Mouse (Mus musculus): ENCODE data around the gene Lama5. TPM values are rescaled to one million over a fixed set of nuclear protein-coding genes. Genes with fewer than 3 reads are reported as not detected.
"Not testable (repeated sequence)": the region's sequence is repeated elsewhere in the genome, so short reads cannot be mapped to it uniquely, and the experiment has no call there.

Gene Lama5
- polyA plus RNA-seq, 1 experiment from 2014 or later: 1.9 TPM

DNA sequence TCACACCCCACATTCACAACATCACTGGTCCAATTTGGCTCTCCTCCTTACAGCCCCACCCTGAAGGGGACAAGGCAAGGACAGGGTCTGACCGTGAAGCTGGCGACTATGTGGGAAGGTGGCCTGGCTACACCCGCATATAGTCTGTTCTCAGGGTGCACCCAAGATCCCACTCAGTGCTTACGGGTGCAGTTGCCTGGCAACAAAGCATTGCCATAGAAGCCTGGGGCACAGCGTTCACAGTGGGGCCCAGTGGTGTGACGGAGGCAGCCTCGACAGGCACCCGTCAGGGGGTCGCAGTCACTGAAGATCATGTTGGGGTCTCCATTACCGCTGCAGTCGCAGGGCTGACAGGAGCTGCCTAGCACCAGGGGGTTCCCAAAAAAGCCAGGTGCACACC lies 38.3 kb downstream of the Lama5 start:
- DNase-seq: no peak
- 79% methylated on average over 11 of the region's 11 CpGs for WGBS (ENCODE audit: insufficient replicate concordance)
- no peak overlapping the region for H3K4me2 ChIP-seq
- no peaks in the 10 kb centered on the region for H3K27me3 ChIP-seq
- H3K27ac ChIP-seq: no peak overlapping the region
- H3K36me3 ChIP-seq: no peaks in the 10 kb centered on the region
- H3K9me3 ChIP-seq (replicated peaks): no peaks in the 10 kb centered on the region
- no peak overlapping the region for H3K9ac ChIP-seq
- H3K4me1 ChIP-seq (replicated peaks): no peaks in the 10 kb centered on the region
- H3K4me3 ChIP-seq (replicated peaks): no peak overlapping the region
- no peak for ATAC-seq (ENCODE audit: low read depth)

DNA sequence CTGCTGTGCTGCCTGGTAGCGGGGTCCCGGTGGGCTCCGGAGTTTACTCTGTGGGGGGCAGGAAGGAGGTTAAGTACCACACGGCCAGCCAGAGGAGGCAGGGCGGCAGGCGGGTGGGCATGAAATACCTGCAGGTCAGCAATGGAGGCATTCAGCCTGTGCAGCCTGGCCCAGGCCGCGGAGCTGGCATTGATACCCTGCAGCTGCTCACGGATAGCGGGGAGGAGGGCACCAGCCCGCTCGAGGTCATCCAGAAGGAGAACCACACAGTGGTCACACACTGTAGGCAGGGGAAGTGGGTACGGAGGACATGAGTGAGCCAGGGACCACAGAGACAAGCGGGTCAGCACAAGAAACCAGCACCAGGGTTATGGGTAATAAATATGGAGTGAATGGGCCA lies 40.0 kb downstream of the Lama5 start:
- no peak overlapping the region for H3K4me2 ChIP-seq
- WGBS (ENCODE audit: insufficient replicate concordance): 76% methylated on average over 14 of the region's 14 CpGs
- H3K9me3 ChIP-seq (replicated peaks): no peaks in the 10 kb centered on the region
- DNase-seq (no peak), ATAC-seq (ENCODE audit: low read depth) (no peak)
- H3K36me3 ChIP-seq: no peaks in the 10 kb centered on the region
- H3K9ac ChIP-seq: no peak overlapping the region
- no peaks in the 10 kb centered on the region for H3K4me1 ChIP-seq (replicated peaks)
- no peak overlapping the region for H3K4me3 ChIP-seq (replicated peaks)
- H3K27me3 ChIP-seq: no peaks in the 10 kb centered on the region
- H3K27ac ChIP-seq: no peak overlapping the region

DNA sequence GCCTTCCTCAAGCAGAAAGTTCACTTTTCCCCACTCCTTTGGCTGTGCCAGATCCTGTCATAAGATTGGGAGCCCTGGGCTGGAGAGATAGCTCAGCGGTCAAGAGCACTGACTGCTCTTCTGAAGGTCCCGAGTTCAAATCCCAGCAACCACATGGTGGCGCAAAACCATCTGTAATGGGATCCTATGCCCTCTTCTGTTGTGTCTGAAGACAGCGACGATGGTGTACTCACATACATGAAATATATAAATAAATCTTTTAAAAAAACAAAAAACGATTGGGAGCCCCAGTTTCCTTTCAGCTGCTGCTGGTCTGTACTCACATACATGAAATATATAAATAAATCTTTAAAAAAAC lies 40.9 kb downstream of the Lama5 start:
- no peak overlapping the region for H3K4me3 ChIP-seq (replicated peaks)
- DNase-seq (no peak), ATAC-seq (ENCODE audit: low read depth) (no peak)
- H3K9ac ChIP-seq: no peak overlapping the region
- no peaks in the 10 kb centered on the region for H3K36me3 ChIP-seq
- no peaks in the 10 kb centered on the region for H3K9me3 ChIP-seq (replicated peaks)
- no peaks in the 10 kb centered on the region for H3K27me3 ChIP-seq
- H3K4me1 ChIP-seq (replicated peaks): no peaks in the 10 kb centered on the region
- H3K27ac ChIP-seq: no peak overlapping the region
- 63% methylated on average over 6 of the region's 6 CpGs for WGBS (ENCODE audit: insufficient replicate concordance)
- H3K4me2 ChIP-seq: no peak overlapping the region

DNA sequence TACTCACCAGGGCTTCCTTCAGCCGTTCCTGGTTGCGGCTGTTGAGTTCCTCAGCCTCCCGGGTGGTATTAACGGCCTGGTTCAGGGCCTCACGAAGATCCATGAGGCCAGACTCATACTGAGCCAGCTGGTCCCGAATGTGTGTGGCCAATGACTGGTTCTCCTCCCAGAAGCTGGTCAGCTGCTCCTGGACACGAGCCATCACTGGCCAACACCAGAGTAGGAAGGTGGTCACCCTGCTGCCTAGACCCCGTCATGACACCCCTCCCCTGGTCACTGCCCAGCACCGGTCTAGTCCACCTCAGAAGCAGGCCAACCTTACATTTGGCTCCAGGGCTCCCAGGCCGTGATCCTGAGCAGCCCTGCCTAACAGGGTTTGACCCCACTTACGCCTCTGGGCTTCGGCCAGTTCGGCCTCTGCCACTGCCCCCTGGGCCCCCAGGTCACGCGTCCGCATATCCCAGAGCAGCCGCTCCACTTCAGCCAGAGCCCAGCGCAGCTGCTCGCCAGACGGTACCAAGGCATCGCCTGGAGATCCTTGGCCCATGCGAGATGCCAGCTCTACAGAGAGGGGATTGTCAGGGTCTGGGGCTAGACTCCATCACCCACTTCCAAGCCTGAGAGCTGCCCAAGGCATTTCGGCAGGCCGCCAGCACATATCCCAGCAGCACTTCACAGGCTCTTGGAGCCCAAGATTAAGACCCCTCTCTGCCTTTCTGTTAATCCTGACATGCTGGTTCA lies 41.5 kb downstream of the Lama5 start:
- H3K4me3 ChIP-seq (replicated peaks): no peak overlapping the region
- no peaks in the 10 kb centered on the region for H3K27me3 ChIP-seq
- ATAC-seq (ENCODE audit: low read depth) (no peak), DNase-seq (no peak)
- no peak overlapping the region for H3K27ac ChIP-seq
- H3K4me1 ChIP-seq (replicated peaks): no peaks in the 10 kb centered on the region
- no peak overlapping the region for H3K9ac ChIP-seq
- no peaks in the 10 kb centered on the region for H3K9me3 ChIP-seq (replicated peaks)
- WGBS (ENCODE audit: insufficient replicate concordance): 80% methylated on average over 24 of the region's 24 CpGs
- no peak overlapping the region for H3K4me2 ChIP-seq
- peaks cover 3% of the 10 kb centered on the region; the same call in 1 of the 2 replicates for H3K36me3 ChIP-seq

DNA sequence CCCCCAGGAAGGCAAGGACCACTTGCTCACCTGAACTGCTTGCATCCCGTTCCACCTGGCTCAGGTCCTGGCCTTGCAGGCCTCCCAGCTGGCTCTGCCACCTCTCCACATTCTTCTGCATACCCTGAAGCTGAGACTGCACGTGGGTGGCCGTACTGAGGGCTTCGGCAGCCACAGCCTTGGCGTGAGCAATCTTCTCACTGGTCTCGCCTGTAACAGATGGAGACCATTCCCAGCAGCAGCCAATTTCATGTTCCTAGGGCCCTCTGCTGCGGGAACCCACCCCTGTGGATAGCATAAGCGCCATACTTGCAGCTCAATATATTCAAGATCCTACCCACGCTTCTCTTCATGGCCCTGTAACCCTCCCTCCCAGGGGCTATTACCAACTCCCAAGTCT lies 44.1 kb downstream of the Lama5 start:
- no peaks in the 10 kb centered on the region for H3K27me3 ChIP-seq
- no peaks in the 10 kb centered on the region for H3K4me1 ChIP-seq (replicated peaks)
- no peak overlapping the region for H3K9ac ChIP-seq
- no peak overlapping the region for H3K27ac ChIP-seq
- DNase-seq (no peak), ATAC-seq (ENCODE audit: low read depth) (no peak)
- no peaks in the 10 kb centered on the region for H3K9me3 ChIP-seq (replicated peaks)
- peaks cover 29% of the 10 kb centered on the region for H3K36me3 ChIP-seq
- 70% methylated on average over 9 of the region's 9 CpGs for WGBS (ENCODE audit: insufficient replicate concordance)
- no peak overlapping the region for H3K4me3 ChIP-seq (replicated peaks)
- H3K4me2 ChIP-seq: no peak overlapping the region

DNA sequence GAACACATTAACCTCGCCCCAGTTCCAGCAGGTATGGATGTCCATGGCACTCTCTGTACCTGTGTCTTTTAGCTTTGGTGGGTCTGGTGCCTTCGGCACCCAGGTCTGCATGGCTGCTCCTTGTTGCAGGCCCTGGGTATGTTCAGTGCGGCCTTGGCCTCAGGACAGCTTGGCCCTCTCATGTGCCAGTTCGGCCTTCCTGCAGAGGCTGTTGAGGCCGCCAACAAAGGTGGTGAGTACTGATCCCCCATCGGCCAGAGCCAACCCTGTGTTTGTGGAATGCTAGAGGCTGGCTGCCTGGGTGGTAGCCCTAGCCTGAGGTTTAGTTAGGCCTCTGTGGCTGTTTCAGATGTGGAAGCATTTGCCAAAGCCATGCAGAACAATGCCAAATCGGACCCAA lies 49.9 kb downstream of the Lama5 start:
- 87% methylated on average over 7 of the region's 7 CpGs for WGBS (ENCODE audit: insufficient replicate concordance)
- Histone ChIP-seq H3K4me2 (no peak overlapping the region), H3K4me3 (replicated peaks) (no peak overlapping the region), H3K9ac (no peak overlapping the region), H3K27me3 (no peaks in the 10 kb centered on the region), H3K9me3 (replicated peaks) (no peaks in the 10 kb centered on the region), H3K36me3 (peaks cover 67% of the 10 kb centered on the region), H3K4me1 (replicated peaks) (peaks cover 27% of the 10 kb centered on the region), H3K27ac (no peak overlapping the region)
- DNase-seq: no peak
- ATAC-seq (ENCODE audit: low read depth): no peak

DNA sequence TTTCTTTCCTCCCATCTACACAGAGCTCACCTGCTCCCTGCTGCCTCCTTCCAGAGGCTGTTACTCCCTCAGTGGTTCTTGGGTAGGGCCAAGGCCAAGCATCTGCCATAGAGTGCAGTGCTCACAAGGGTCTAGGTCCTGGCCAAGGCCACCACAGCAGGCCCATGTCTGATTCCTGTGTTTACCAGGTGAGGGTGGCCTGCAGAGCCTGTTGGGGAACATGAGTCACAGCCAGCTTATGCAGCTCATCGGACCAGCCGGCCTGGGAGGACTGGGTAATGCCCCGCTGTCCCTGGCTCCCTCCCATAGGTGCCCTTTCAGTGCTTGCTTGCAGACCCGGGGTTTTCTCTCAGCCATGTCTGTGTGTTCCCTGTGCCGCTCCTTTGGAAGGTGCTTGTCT lies 51.5 kb downstream of the Lama5 start:
- WGBS (ENCODE audit: insufficient replicate concordance): 87% methylated on average over 5 of the region's 5 CpGs
- Histone ChIP-seq H3K9me3 (replicated peaks) (no peaks in the 10 kb centered on the region), H3K4me2 (no peak overlapping the region), H3K36me3 (peaks cover 63% of the 10 kb centered on the region), H3K4me3 (replicated peaks) (no peak overlapping the region), H3K9ac (no peak overlapping the region), H3K27me3 (no peaks in the 10 kb centered on the region), H3K4me1 (replicated peaks) (peaks cover 31% of the 10 kb centered on the region), H3K27ac (no peak overlapping the region)
- ATAC-seq (ENCODE audit: low read depth): no peak
- no peak for DNase-seq

DNA sequence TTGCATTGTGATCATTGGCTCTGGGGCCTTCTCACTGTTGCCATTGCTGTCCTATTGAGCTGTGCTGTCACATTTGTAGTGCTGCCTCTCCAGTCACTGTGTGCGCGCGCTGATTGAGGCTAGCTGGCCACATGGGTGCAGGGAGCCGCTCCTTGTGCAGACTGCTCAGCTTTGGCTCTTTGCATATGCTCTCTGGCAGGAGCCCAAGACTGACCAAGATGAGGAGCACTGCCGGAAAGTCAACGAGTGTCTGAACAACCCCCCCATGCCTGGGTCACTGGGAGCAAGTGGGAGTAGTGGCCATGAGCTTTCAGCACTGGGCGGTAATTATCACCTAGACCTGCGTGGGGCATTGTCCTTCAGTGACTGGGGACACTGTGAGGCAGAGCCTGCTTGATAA lies 51.9 kb downstream of the Lama5 start:
- Histone ChIP-seq H3K9ac (peak overlapping the region; percentile 98; the same call in 1 of the 2 replicates), H3K27ac (0 out of 2 replicates have a peak overlapping the region, but pooled peaks have one; percentile 91), H3K36me3 (peaks cover 59% of the 10 kb centered on the region), H3K4me3 (replicated peaks) (peak overlapping the region; percentile 98), H3K4me1 (replicated peaks) (peaks cover 31% of the 10 kb centered on the region), H3K4me2 (peak overlapping the region; percentile 96)
- WGBS (ENCODE audit: insufficient replicate concordance): 86% methylated on average over 8 of the region's 8 CpGs
- not testable (repeated sequence) for H3K9me3 ChIP-seq (replicated peaks); ATAC-seq (ENCODE audit: low read depth); H3K27me3 ChIP-seq; DNase-seq

DNA sequence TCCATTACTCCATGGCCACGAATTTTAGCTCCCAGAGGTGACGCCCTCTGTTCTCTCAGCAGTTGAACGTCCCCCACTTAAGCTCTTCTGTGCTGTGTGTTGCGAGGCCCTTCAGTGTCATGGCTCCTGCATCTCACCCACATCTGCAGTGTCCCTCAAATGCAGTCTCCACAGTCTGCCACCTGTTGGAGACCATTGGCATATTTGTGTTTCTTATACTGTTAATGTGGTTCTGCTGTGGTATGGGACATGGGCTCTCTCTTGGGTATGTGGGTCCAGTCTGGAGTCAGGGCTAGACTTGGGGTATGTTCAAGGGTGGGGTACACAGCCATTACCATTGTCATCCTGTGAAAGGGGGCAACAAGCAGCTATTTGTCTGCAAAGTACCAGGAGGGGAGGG lies 52.5 kb downstream of the Lama5 start:
- peak overlapping the region; percentile 96 for H3K4me2 ChIP-seq
- DNase-seq: no peak
- no peaks in the 10 kb centered on the region for H3K27me3 ChIP-seq
- peak overlapping the region; percentile 98 for H3K9ac ChIP-seq
- peaks cover 31% of the 10 kb centered on the region for H3K4me1 ChIP-seq (replicated peaks)
- no peaks in the 10 kb centered on the region for H3K9me3 ChIP-seq (replicated peaks)
- H3K36me3 ChIP-seq: peaks cover 54% of the 10 kb centered on the region
- ATAC-seq (ENCODE audit: low read depth): no peak
- H3K4me3 ChIP-seq (replicated peaks): peak overlapping the region; percentile 98
- peak overlapping the region; percentile 91 for H3K27ac ChIP-seq
- WGBS (ENCODE audit: insufficient replicate concordance): 48% methylated on average over 4 of the region's 4 CpGs

DNA sequence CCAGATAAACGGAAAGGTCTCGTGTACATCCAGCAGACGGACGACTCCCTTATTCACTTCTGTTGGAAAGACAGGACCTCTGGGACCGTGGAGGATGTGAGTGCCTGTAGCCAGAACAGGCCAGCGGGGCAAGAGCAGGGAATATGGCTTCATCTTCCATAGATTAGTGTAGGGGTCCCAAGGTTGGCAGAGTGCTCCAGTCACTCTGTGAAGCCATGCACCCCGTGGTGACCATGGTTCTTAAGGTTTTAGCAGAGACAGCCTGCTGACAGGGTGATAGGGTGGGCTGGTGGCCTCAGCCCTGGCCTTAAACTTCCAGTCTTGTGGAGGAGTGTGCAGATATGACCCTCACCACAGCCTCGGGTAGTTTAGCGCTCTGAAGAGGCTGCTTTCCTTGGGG lies 53.5 kb downstream of the Lama5 start:
- 1% methylated on average over 9 of the region's 9 CpGs for WGBS (ENCODE audit: insufficient replicate concordance)
- H3K36me3 ChIP-seq: peaks cover 44% of the 10 kb centered on the region
- no peak for DNase-seq

DNA sequence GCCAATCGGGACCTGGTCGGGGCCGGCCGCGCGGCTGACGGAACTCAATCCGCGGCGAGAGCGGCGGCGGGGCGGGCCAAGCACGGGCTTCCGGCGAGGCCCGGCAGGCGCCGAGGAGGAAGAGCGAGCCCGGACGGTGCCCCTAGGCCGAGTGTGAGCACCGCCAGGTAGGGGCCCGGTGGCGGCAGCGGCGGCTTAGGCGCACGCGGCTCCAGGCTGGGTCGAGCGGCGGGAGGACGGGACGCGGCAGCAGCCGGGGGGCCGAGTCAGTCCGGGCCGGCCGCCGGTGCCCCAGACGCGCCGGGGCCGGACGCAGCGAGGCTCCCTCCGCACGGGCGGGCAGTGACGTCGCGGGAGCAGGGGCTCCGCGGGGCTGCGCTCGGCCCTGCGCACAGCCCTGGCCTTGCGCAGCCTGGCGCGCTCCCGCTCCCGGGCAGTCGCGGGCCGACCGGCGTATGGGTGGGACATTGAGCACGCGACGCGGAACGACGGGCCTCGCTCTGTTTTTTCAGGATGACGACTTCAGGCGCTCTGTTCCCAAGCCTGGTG lies 54.1 kb downstream of the Lama5 start:
- H3K4me1 ChIP-seq (replicated peaks): peaks cover 31% of the 10 kb centered on the region
- DNase-seq (no peak), ATAC-seq (ENCODE audit: low read depth) (peak; percentile 74)
- H3K36me3 ChIP-seq: peaks cover 38% of the 10 kb centered on the region
- peak overlapping the region; percentile 98 for H3K9ac ChIP-seq
- peak overlapping the region; percentile 91 for H3K27ac ChIP-seq
- peak overlapping the region; percentile 96 for H3K4me2 ChIP-seq
- no peaks in the 10 kb centered on the region for H3K9me3 ChIP-seq (replicated peaks)
- peak overlapping the region; percentile 98 for H3K4me3 ChIP-seq (replicated peaks)
- 0% methylated on average over 72 of the region's 80 CpGs for WGBS (ENCODE audit: insufficient replicate concordance)
- no peaks in the 10 kb centered on the region for H3K27me3 ChIP-seq

More for the DNA sequence above, 53.5 kb downstream of the Lama5 start:
- H3K4me3 ChIP-seq (replicated peaks): peak overlapping the region; percentile 98
- peak overlapping the region; percentile 96 for H3K4me2 ChIP-seq
- H3K27ac ChIP-seq: peak overlapping the region; percentile 91
- H3K27me3 ChIP-seq: no peaks in the 10 kb centered on the region
- peak overlapping the region; percentile 98 for H3K9ac ChIP-seq
- H3K9me3 ChIP-seq (replicated peaks): no peaks in the 10 kb centered on the region
- no peak for ATAC-seq (ENCODE audit: low read depth)
- peaks cover 31% of the 10 kb centered on the region for H3K4me1 ChIP-seq (replicated peaks)

All from liver, embryonic 13.5 days (tissue).